Mouse (Mus musculus): ENCODE results near the gene Fggy.

- TF ChIP-seq EP300 (IDR thresholded peaks at IDR 0.05; ENCODE audit: low read depth) (no peak), CTCF (IDR thresholded peaks at IDR 0.05; ENCODE audit: low read depth) (no peak)
Measured at GRCm38 (mm10) chr4:95666284-95666889, 109.1 kb downstream of the Fggy start.

Measured in liver, embryonic 14.5 days (tissue).